Mouse (Mus musculus): ENCODE results near the gene Adgrb3. TPM values are rescaled to one million over a fixed set of nuclear protein-coding genes. Genes with fewer than 3 reads are reported as not detected.

Gene Adgrb3
- total RNA-seq, 2 experiments from 2014 or later, result 2.1 to 2.3 TPM

- DNase-seq (ENCODE audit: low spot score in 2 of 2), result no peak
Measured at GRCm38 (mm10) chr1:25317142-25317541, 512.4 kb downstream of the Adgrb3 start.

- no peak for DNase-seq (ENCODE audit: low spot score in 2 of 2)
Measured at GRCm38 (mm10) chr1:25312344-25312743, 517.2 kb downstream of the Adgrb3 start.

GRCm38 (mm10) chr1:25310066-25310465, 519.4 kb downstream of the Adgrb3 start:
- DNase-seq (ENCODE audit: low spot score in 2 of 2), result no peak

- DNase-seq (ENCODE audit: low spot score in 2 of 2), result no peak
Measured at GRCm38 (mm10) chr1:25281471-25281870, 548.0 kb downstream of the Adgrb3 start.

- DNase-seq (ENCODE audit: low spot score in 2 of 2), result no peak
Measured at GRCm38 (mm10) chr1:25250562-25250961, 578.9 kb downstream of the Adgrb3 start.

- no peak for DNase-seq (ENCODE audit: low spot score in 2 of 2)
Measured at GRCm38 (mm10) chr1:25242436-25242835, 587.1 kb downstream of the Adgrb3 start.

GRCm38 (mm10) chr1:25229245-25229750, 600.2 kb downstream of the Adgrb3 start:
- no peak for DNase-seq (ENCODE audit: low spot score in 2 of 2)

- DNase-seq (ENCODE audit: low spot score in 2 of 2), result peak; percentile 65 to 79
Measured at GRCm38 (mm10) chr1:25228381-25229244, 600.9 kb downstream of the Adgrb3 start.

GRCm38 (mm10) chr1:25227880-25228279, 601.6 kb downstream of the Adgrb3 start:
- DNase-seq (ENCODE audit: low spot score in 2 of 2), result no peak

- DNase-seq (ENCODE audit: low spot score in 2 of 2), result no peak
Measured at GRCm38 (mm10) chr1:25204636-25205035, 624.9 kb downstream of the Adgrb3 start.

- DNase-seq (ENCODE audit: low spot score in 2 of 2), result no peak
Measured at GRCm38 (mm10) chr1:25199392-25199791, 630.1 kb downstream of the Adgrb3 start.

- DNase-seq (ENCODE audit: low spot score in 2 of 2), result no peak
Measured at GRCm38 (mm10) chr1:25191986-25192385, 637.5 kb downstream of the Adgrb3 start.

GRCm38 (mm10) chr1:25189261-25189660, 640.2 kb downstream of the Adgrb3 start:
- DNase-seq (ENCODE audit: low spot score in 2 of 2), result no peak

- no peak for DNase-seq (ENCODE audit: low spot score in 2 of 2)
Measured at GRCm38 (mm10) chr1:25185909-25186308, 643.6 kb downstream of the Adgrb3 start.

GRCm38 (mm10) chr1:25181881-25182280, 647.6 kb downstream of the Adgrb3 start:
- no peak for DNase-seq (ENCODE audit: low spot score in 2 of 2)

- DNase-seq (ENCODE audit: low spot score in 2 of 2), result no peak
Measured at GRCm38 (mm10) chr1:25180615-25181014, 648.9 kb downstream of the Adgrb3 start.

- no peak for DNase-seq (ENCODE audit: low spot score in 2 of 2)
Measured at GRCm38 (mm10) chr1:25179860-25180582, 649.5 kb downstream of the Adgrb3 start.

- no peak for DNase-seq (ENCODE audit: low spot score in 2 of 2)
Measured at GRCm38 (mm10) chr1:25178347-25179130, 651.0 kb downstream of the Adgrb3 start.

- DNase-seq (ENCODE audit: low spot score in 2 of 2), result no peak
Measured at GRCm38 (mm10) chr1:25167120-25167519, 662.4 kb downstream of the Adgrb3 start.

- no peak for DNase-seq (ENCODE audit: low spot score in 2 of 2)
Measured at GRCm38 (mm10) chr1:25166036-25166796, 663.3 kb downstream of the Adgrb3 start.

GRCm38 (mm10) chr1:25163561-25163960, 665.9 kb downstream of the Adgrb3 start:
- no peak for DNase-seq (ENCODE audit: low spot score in 2 of 2)

Measured in gastrocnemius, postnatal 4 days (tissue).